Mouse (Mus musculus) ovary, postnatal 36 days (tissue): ENCODE measurements around the gene Mknk1.

Source experiments
- DNase-seq: peaks from one replicate; pipeline ENCODE4 v3.0.0; 2022; ENCODE audit warnings: low spot score, mixed read lengths

Mknk1 gene

DNA sequence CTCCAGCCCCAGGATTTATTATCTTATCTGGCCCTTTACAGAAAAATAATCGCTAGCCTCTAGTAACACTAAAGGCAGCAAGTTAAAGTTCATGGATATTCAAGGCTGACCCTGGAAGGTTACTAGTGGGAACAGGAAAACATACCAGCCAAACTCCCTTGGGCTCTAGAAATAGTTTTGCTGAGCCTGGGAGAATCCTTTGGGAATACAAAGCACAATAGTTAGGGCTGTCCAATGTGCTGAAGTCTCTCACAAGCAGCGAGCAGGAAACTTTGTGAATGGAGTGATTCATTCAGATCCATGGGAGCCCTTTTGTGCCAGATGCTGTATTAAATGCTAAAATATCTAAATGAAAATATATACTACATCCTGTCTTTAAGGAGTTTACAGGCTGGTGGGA is 7.7 kb downstream of the Mknk1 start:
- no peak for DNase-seq

DNA sequence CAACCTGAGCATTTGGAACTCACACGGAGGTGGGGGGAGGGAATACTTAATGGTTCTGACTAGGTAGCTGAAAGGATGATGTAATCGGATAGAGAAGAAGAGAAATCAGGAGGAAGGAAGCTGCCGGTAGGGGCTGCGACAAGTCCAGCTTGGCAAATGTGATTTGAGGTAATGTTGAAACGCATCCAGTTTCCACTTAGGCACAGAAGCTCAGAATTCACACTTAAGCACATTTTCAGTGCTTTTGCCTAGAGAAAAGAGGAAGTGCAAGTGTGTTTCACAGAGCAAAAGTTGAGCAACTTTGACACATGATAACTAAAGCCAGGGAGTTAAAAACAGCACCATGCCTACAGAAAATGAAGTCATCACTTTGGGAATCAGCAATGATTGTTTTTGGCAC is 8.4 kb downstream of the Mknk1 start:
- no peak for DNase-seq

DNA sequence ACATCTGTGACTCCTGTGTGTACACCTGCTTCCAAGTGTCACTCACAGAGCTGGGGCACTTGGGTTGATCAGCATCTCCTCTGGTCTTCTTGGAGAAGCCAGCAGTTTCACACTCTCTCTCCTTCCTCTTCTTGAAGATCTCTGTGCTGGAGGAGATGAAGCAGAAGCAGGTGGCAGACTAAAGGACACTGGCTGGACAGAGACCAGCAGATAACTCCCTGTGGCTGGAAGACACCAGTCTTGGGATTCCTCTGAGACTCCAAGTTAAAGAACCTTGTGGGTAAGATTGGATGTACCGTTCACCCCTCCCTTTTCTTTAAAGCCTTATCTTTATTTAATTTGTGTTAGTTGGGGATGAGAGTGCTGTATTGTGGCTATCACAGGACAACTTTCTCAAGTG is 9.1 kb downstream of the Mknk1 start:
- DNase-seq, result no peak

DNA sequence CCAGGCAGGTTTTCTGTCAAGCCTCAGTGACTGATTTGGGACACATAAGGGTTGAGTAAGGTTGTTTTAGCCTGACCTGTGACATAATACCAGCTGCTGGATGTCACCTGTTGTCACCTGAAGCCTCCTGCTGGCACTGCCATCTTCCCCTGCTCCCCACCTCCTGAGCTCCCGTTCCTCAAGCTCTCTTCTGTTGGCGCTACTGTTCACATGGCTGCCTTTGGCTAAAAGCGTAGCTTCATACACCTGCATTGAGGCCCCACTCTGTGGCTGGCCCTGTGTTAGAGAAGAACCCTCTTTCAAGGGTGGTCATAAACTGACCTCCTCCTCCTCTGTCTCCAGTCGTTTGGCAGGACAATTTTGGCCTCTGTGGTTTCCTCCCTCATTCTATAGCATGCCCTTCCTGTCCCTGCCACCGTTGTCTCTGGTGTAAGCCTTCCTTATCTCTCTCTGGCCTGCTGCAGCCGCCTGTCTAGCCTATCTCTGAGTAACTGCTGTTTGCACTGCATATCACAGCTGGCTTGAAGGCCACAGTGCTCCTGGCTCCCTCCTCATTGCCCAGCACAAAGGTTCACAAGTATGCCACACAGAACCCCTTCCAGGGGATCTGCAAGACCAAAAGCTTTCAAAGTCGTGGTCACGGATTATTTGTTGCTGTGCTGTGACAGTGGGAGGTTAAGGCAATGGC is 10.1 kb downstream of the Mknk1 start:
- peak; percentile 28 for DNase-seq

DNA sequence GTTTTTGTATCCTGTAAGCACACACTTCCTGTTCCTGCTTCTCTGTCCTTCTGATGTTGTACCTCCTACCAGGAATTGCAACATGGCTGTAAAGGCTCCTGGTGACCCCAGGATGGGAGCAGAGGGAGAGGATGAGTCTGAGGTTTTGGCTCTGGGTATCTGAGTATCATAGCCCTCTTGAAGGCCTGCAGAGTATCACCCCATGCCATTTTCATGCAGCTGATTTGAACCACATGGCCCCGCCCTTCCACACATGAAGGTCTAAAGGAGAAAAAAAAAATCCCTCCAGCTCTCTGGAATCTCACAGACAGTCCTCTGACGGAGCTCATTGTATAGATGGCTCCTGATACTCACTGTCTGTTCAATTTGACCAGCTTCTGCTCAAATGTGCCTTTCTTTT is 11.1 kb downstream of the Mknk1 start:
- DNase-seq, result no peak

DNA sequence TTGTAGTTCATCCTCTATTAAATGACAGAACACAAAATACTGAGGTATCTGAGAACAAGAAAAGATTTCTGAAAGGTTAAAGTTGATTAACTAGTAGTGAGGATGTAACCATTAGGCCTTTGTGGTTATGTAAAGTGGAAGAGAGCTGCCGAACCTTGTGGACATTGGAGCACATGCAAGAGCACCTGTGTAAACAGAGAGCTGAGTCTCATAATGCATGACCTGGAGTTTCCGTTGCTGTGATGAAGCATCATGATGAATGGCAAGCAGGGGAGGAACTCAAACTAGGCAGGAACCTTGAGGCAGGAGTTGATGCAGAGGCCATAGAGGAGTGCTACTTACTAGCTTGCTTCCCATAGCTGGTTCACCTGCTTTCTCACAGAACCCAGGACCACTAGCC is 11.6 kb downstream of the Mknk1 start:
- no peak for DNase-seq

DNA sequence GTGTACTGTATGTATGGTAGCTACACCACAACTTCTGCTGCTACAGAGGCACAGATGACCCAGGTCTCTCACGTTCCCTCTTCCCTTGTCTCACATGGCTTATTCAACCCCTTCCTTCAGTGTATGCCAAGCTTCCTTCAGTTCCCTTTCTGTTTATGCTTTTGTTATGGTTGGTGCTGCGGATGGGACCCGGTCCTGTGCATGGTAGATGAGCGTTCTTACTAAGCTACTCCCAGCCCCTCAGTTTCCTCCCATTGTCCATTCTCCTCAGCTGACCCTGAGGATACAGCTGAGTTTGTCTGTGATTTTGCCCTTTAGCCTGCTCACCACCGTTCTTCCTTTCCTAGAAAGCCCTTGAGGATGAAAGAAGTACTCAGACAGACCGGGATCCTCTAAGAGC is 12.6 kb downstream of the Mknk1 start:
- no peak for DNase-seq

DNA sequence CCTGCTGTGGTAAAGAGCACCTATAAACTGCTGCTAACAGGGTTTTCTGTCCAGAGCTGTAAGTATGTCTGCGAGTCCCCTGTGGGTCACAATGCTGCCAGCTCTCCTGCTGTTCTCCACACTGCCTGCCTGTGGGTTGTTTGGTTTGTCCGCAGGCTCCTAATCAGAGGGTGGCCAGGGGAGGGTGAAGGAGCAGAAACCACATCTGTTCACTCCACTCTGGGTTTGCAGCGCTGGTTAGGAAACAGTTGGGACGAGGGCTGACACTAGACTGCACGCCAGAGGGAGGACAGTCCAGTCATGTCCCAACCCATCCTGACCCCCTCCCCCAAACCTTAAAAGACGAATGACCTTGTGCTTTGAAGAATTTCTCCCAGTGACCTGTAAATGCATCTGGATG is 16.1 kb downstream of the Mknk1 start:
- DNase-seq, result no peak

DNA sequence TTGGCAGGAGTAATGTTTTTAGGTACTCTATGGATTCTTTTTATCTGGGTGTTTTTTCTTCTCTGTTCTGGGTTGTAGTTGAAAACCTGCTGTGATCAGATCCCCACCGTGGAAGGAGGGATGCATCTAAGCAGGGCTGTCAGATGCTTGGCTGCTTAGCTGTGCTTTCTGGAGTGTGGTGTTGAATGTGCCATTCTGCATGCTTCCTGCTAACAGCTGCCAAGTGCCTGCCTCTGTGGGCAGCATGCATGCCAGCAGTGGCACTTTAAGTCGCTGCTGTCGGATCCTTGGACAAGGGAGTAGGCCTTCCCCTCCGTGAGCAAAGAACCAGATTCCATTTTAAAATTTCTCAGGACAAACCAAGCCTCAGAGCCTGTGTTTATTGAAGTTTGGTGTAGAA is 16.6 kb downstream of the Mknk1 start:
- no peak for DNase-seq

DNA sequence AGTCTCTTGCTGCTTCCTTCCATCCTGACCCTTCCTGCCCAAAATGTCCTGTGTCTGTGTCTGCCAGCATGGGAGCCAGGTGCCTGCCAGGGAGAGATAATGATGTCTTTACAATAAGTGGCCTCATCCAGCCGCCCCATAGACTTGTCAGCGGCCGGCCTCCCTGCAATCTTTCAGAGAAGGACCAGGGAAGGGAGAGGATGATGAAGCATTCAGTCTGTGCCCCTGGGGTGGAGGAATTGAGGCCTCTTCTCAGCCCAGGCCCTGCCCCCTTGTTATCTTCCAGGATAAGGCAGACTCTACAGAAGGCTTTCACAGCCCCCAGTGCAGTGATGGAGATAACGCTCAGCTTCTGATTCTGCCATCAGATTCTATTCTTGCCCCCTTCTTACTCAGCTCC is 17.3 kb downstream of the Mknk1 start:
- no peak for DNase-seq

DNA sequence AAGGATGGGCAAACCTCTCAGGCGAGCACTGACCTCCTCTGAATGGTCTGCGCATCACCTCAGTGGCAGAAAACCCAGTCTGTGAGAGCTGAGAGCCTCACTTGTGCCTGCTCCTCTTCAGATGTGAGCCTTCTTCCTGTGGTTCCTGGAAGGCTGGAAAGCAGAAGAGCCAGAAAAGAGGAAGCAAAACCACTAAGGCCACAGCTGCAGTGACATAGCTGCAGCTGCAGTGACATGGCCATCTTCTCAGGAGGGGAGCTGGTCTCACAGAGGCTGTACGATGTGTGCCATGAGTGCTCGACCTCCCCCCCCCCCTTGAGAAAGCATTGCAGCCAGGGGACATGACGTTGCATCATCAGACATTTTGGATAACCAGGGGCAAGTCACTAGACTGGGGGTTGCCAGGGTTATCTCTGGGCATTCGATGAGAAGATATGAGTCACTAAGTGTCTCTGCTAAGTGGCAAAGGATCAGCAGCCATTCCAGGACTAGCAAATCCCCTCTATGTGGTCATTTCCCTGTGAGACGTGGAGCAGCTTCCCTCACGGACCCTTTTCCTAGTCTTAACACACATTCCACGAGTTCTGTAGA is 18.4 kb downstream of the Mknk1 start:
- no peak for DNase-seq

DNA sequence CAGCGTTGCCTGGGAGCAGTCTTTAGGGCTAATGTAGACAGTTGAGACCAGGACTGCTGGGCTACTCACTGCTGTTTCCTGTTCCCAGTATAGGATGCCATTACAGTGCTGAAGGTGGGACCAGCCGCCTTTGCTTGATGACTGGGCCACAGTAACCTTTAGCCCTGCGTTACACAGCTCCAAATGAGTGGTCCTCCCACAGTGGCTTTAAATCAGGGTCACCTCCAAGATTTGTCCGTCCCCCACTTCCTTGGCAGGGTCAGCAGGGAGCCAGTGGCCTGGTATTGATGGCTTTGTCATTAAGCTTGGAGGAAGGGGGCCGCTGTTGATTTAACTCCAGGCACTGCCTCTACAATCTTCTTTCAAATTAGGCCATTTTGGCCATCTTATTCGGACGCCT is 24.4 kb downstream of the Mknk1 start:
- DNase-seq, result no peak

DNA sequence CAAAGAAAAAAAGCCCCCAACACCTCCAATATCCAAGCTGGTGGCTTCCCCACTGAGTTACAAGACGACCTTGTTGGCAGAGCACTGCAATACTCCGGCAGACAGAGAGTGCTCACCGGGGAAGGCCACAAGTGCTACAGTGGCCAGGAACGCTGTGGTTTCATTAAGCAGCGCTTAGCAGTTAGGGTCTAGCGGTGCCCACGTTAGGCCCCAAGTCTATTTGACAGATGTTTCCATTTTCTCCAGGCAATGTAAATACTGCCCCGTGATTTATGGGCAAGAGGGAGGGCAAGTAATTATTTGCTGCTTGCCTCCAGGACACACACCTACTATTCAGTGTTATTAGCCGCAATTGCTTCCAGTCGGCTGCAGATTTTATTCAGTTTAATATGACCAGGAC is 24.9 kb downstream of the Mknk1 start:
- DNase-seq, result no peak

DNA sequence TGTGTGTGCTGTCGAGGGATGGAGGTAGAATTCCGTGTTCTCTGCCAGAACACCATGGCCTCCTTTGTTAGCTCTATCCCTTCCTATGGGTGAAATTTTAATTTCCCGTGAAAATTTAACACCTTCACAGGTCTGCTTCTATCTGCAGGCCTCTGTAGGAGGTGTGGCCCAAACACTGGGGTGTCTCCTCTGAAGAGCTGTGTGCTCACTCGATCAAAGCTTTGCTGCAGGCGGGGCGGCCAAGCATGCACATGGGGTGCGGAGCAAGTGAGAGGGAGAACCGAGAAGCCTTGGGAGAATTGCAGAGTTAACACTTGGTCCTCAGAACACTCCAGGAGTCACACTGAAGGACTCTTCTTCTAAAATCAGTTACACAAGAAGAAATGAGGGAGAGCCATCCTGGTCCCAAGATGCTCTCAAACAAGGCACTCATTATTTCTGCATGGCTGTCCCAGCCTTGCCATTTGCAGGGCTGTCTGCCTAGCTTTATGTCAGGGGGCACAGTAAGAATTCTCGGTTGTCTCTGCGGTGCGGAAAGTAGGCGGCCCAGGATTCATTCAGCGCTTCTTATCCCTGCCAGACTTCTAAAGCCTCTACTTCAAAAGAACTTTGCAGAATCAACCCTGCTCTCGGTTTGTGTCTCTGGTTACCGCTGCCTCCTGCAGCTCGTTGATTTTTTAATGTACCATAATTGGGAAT is 30.7 kb downstream of the Mknk1 start:
- DNase-seq, result no peak

DNA sequence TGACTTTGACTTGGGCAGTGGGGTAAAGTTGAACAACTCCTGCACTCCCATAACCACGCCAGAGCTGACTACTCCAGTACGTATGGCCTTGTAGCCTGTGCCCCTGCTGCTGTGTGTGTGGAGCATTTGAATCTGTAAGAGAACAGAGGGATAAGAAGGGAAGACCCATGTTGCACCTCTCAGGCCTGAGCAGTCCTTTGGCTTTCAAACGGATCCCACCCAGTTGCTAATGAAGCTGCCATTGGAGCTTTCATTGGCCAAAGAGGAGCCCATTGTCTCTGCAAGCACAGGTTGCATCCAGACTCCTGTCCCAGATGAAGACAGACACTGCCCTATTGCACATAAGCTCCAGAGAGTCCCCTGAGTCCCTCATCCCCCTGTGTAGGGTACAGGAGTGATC is 34.2 kb downstream of the Mknk1 start:
- DNase-seq, result no peak

DNA sequence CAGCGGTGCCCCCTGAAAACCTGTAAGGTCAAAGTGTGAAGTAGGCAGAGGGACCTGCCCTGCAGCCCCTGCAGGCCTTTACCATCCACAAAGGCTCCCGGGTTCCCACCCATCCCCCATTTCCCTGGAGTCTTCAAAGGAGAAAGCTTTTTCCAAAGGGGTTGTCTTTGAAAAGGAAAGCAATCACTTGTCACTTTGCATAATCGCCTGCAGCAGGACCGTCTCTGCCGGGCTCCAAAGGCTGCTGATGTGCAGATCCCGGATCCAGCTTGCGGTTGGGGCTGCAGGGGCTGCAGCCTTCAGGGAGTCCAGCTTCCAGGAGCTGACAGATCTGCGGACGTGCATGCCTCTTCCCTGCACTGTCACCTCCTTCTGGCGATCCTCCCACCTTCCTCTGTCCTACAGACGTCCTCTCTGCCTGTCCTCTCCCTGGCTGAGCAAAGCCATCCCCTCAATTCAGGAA is 39.2 kb downstream of the Mknk1 start:
- DNase-seq, result no peak

DNA sequence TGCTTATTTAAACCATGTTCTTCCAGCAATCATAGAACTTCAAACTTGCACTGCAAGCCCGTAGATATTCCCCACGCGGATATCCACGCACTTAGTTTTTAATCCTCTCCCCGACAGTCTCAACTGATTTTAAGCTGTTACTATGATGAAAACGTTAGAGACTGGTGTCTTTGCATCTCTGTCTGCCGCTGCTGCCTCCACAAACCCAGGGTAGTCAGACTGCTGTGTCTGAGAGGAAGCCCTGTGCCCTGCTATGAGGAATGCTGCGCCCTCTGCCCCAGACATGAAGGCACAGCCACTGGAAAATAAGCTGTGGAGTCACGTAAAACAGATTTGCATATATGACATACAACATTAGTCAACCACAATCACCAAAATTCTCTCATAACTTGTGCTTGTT is 39.8 kb downstream of the Mknk1 start:
- no peak for DNase-seq

DNA sequence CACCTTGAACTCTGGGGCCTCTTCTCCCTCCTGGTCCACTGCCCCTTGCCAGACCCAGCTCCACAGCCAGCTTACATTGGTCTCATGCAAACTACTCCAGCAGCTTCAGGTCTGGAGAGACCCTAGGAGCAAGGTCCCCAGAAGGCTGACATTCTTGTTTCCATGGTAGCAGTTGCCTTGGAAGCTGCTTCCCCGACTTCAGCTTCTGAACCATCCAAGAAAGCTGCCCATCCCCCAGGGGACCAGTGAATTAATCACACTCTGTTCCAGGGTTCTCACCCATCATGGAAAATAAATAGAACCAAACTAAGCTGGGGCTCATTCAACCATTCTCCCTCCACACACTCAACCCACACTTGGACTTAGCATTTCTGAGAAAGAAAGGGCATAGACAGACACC is 42.2 kb downstream of the Mknk1 start:
- DNase-seq, result no peak

DNA sequence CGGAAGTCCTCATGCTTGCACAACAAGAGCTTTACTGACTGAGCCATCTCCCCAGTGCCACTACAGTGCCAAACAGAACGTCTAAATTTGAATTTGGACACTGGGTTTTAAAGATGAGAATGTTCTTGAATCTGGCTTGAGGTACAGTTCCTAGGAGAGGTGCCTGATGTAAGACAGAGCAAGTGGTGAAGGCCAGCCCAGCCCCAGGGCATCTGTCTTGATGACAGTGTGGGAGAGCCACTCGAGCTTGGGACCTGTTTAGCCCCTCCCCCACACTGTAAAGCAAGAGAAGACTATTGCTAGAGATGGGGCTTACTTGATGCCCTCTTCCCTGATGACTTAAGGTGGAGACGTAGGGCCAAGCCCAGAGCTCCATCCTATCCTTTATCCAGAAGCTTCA is 43.2 kb downstream of the Mknk1 start:
- DNase-seq, result no peak

DNA sequence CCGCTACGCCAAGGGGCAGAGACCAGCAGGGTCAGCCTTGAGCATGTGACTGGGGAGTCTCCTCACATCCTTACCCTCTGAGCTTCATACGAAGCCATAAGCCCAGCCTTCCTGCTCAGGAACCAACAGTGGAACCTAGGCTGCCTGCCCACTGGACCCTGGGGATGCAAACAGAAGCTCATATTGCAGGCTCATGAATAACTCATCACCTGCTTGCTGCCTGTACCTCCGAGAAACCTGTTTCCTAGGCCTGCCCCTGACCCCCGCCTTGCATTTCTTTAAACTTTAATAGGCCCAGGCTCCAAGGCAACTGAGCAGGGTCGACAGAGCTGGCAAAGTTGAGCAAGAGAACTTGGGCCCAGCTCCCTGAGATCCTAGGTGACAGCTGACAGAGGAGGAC is 45.0 kb downstream of the Mknk1 start, which contains the start of gene Kncn:
Gene Kncn (plus strand): TSS at position 379 of the 400 bp plus-strand sequence.
- no peak for DNase-seq

DNA sequence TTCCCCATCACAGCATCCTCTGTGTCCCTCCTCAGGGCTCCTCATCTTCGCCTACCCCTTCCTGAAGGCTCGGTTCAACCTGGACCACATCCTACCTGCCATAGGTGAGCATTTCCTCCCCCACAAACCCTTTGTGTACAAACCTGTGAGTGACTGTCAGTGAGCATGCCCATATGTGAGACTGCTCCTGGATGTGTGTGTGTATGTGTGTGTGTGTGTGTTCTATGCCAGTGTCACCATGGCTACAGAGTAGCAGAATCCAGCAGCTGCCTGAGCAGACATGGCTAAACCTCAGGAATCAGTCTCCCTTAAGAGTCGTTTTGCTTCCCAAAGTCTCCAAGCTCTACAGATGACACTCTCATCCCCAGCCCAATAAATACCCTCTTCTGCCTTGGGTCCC is 46.8 kb downstream of the Mknk1 start:
- DNase-seq, result no peak

DNA sequence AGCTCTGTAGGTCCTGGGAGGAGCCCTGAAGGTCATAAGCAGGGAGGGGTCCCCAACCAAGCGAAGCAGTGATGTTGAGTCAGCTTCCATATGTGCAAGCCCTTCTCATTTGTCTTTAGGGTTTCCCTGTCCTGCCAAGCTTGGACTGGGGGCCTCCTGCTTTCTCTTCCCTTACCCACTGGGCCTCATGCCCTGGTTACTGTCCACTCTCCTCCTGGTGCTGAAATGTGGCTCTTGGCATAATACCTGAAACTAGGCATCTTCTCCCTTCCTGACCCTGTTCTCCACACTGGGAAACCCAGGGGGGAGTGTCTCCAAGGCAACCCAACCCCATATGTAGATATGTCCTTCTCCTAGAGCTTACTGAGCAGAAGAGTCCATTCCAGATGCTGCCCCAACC is 47.9 kb downstream of the Mknk1 start:
- DNase-seq, result no peak

DNA sequence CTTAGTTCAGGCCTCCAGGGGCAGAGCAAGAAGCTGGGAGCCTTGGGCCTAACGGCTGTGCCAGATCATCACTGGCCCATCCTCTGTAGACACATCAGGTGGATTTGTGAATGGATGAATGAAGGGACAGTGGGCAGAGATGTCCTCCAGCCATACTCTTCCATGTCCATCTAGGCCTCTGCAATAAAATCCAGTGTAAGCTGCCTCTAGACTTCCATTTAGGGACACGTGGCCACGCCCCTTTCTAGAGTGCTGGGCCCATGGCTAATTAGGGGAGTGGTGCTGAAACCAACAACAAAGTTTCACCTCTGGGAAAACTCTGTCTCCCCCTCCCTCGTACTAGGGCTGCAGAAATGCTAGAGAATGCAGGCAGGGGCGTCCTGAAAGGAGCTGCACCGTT is 51.1 kb downstream of the Mknk1 start:
- DNase-seq, result no peak

DNA sequence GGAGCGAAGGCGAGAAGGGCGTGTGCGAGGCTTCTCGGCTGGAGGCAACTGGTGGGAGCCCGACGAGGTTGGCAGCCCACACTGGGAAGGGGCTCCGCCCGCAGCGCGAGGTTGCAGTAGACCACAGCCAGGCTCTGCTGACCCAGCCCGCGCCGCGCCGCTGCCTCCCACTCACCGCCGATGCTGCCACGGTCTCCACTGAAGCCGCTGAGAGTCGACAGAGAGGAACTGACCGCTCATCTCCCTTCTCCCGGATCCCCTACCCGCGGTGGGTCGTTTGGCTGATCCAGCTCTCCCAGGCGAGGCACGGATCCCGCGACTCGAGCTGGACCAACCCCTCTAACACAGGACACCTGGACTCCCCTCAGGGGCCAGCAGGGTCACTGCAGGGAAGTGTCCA is 51.6 kb downstream of the Mknk1 start, which contains the start of gene 6430628N08Rik:
Gene 6430628N08Rik (plus strand): TSS at position 113 of the 400 bp plus-strand sequence.
- DNase-seq, result no peak
